Mouse (Mus musculus): ENCODE results near the gene Elfn1. TPM values are rescaled to one million over a fixed set of nuclear protein-coding genes. Genes with fewer than 3 reads are reported as not detected.
A peak's percentile ranks its signal among the peaks of the same experiment; 100 is the strongest.

Elfn1 gene
- total and polyA plus RNA-seq, 2 experiments from 2014 or later: 3.4 to 28.9 TPM

- WGBS: 29% methylated on average over 3 of the region's 3 CpGs
- Histone ChIP-seq H3K4me1 (ENCODE audit: insufficient read depth) (peaks cover 8% of the 10 kb centered on the region), H3K27me3 (ENCODE audit: insufficient read depth, low read length) (peaks cover 54% of the 10 kb centered on the region), H3K4me3 (ENCODE audit: low read depth, low read length) (peak overlapping the region; percentile 75; the same call in 1 of the 2 replicates), H3K9me3 (ENCODE audit: low read length) (no peaks in the 10 kb centered on the region), H3K4me2 (ENCODE audit: low read depth) (peak overlapping the region; percentile 97), H3K9ac (no peak overlapping the region), H3K27ac (ENCODE audit: low read depth, low read length) (no peak overlapping the region), H3K36me3 (ENCODE audit: insufficient read depth) (no peaks in the 10 kb centered on the region)
- ATAC-seq (no peak), DNase-seq (no peak)
- no peak for TF ChIP-seq CTCF (IDR thresholded peaks at IDR 0.05; ENCODE audit: low read depth)
These were observed 3.1 kb downstream of the Elfn1 start for GRCm38 (mm10) chr5:139910755-139911300.

- ATAC-seq: 0 out of 2 replicates have a peak, but pooled peaks have one; percentile 4
- 5% methylated on average over 18 of the region's 19 CpGs for WGBS
- Histone ChIP-seq H3K9me3 (ENCODE audit: low read length) (no peaks in the 10 kb centered on the region), H3K4me2 (ENCODE audit: low read depth) (peak overlapping the region; percentile 81), H3K4me3 (ENCODE audit: low read depth, low read length) (peak overlapping the region; percentile 42; the same call in 1 of the 2 replicates), H3K27ac (ENCODE audit: low read depth, low read length) (peak overlapping the region; percentile 35; the same call in 1 of the 2 replicates), H3K27me3 (ENCODE audit: insufficient read depth, low read length) (peaks cover 49% of the 10 kb centered on the region), H3K4me1 (ENCODE audit: insufficient read depth) (peaks cover 8% of the 10 kb centered on the region), H3K9ac (no peak overlapping the region), H3K36me3 (ENCODE audit: insufficient read depth) (no peaks in the 10 kb centered on the region)
- no peak for TF ChIP-seq CTCF (IDR thresholded peaks at IDR 0.05; ENCODE audit: low read depth)
- peak; percentile 46 for DNase-seq
These were observed 3.8 kb downstream of the Elfn1 start for GRCm38 (mm10) chr5:139911506-139911905.

- H3K27me3 ChIP-seq (ENCODE audit: insufficient read depth, low read length): peaks cover 42% of the 10 kb centered on the region
- under 1% methylated on average over 39 of the region's 64 CpGs for WGBS
- no peak for TF ChIP-seq CTCF (IDR thresholded peaks at IDR 0.05; ENCODE audit: low read depth)
- peak overlapping the region; percentile 59 for H3K27ac ChIP-seq (ENCODE audit: low read depth, low read length)
- H3K9ac ChIP-seq: peak overlapping the region; percentile 41
- 0 out of 2 replicates have a peak, but pooled peaks have one; percentile 7 for ATAC-seq
- H3K4me3 ChIP-seq (ENCODE audit: low read depth, low read length): peak overlapping the region; percentile 42
- no peaks in the 10 kb centered on the region for H3K36me3 ChIP-seq (ENCODE audit: insufficient read depth)
- DNase-seq: peak; percentile 14
- H3K4me2 ChIP-seq (ENCODE audit: low read depth): peak overlapping the region; percentile 81
- H3K9me3 ChIP-seq (ENCODE audit: low read length): no peaks in the 10 kb centered on the region
- peaks cover 8% of the 10 kb centered on the region for H3K4me1 ChIP-seq (ENCODE audit: insufficient read depth)
These were observed 4.5 kb downstream of the Elfn1 start for GRCm38 (mm10) chr5:139912121-139912771.

GRCm38 (mm10) chr5:139921666-139922065, 13.9 kb downstream of the Elfn1 start:
- H3K4me2 ChIP-seq (ENCODE audit: low read depth): no peak overlapping the region
- H3K4me3 ChIP-seq (ENCODE audit: low read depth, low read length): no peak overlapping the region
- peaks cover 3% of the 10 kb centered on the region; the same call in 1 of the 2 replicates for H3K27me3 ChIP-seq (ENCODE audit: insufficient read depth, low read length)
- DNase-seq (no peak), ATAC-seq (no peak)
- H3K4me1 ChIP-seq (ENCODE audit: insufficient read depth): no peaks in the 10 kb centered on the region
- H3K9ac ChIP-seq: no peak overlapping the region
- H3K9me3 ChIP-seq (ENCODE audit: low read length): no peaks in the 10 kb centered on the region
- H3K27ac ChIP-seq (ENCODE audit: low read depth, low read length): no peak overlapping the region
- 55% methylated on average over 11 of the region's 11 CpGs for WGBS
- TF ChIP-seq CTCF (IDR thresholded peaks at IDR 0.05; ENCODE audit: low read depth): no peak
- no peaks in the 10 kb centered on the region for H3K36me3 ChIP-seq (ENCODE audit: insufficient read depth)

- Histone ChIP-seq H3K9ac (no peak overlapping the region), H3K27me3 (ENCODE audit: insufficient read depth, low read length) (no peaks in the 10 kb centered on the region), H3K4me2 (ENCODE audit: low read depth) (no peak overlapping the region), H3K36me3 (ENCODE audit: insufficient read depth) (no peaks in the 10 kb centered on the region), H3K4me3 (ENCODE audit: low read depth, low read length) (no peak overlapping the region), H3K4me1 (ENCODE audit: insufficient read depth) (no peaks in the 10 kb centered on the region), H3K9me3 (ENCODE audit: low read length) (no peaks in the 10 kb centered on the region), H3K27ac (ENCODE audit: low read depth, low read length) (no peak overlapping the region)
- ATAC-seq (no peak), DNase-seq (no peak)
- 94% methylated on average over 8 of the region's 8 CpGs for WGBS
- TF ChIP-seq CTCF (IDR thresholded peaks at IDR 0.05; ENCODE audit: low read depth): peak; percentile 24; the same call in 1 of the 2 replicates
These were observed 16.1 kb downstream of the Elfn1 start for GRCm38 (mm10) chr5:139923867-139924266.

GRCm38 (mm10) chr5:139930102-139930501, 22.4 kb downstream of the Elfn1 start:
- ATAC-seq: no peak
- H3K27me3 ChIP-seq (ENCODE audit: insufficient read depth, low read length): 0 out of 2 replicates have a peak, but pooled peaks cover 3% of the 10 kb centered on the region
- H3K9me3 ChIP-seq (ENCODE audit: low read length): no peaks in the 10 kb centered on the region
- DNase-seq: no peak
- no peak overlapping the region for H3K4me2 ChIP-seq (ENCODE audit: low read depth)
- H3K27ac ChIP-seq (ENCODE audit: low read depth, low read length): no peak overlapping the region
- H3K9ac ChIP-seq: no peak overlapping the region
- H3K4me1 ChIP-seq (ENCODE audit: insufficient read depth): peaks cover 12% of the 10 kb centered on the region
- TF ChIP-seq CTCF (IDR thresholded peaks at IDR 0.05; ENCODE audit: low read depth): no peak
- WGBS: 69% methylated on average over 12 of the region's 12 CpGs
- H3K36me3 ChIP-seq (ENCODE audit: insufficient read depth): no peaks in the 10 kb centered on the region
- H3K4me3 ChIP-seq (ENCODE audit: low read depth, low read length): no peak overlapping the region

GRCm38 (mm10) chr5:139930927-139931351, 23.2 kb downstream of the Elfn1 start:
- H3K36me3 ChIP-seq (ENCODE audit: insufficient read depth): no peaks in the 10 kb centered on the region
- ATAC-seq (no peak), DNase-seq (no peak)
- TF ChIP-seq CTCF (IDR thresholded peaks at IDR 0.05; ENCODE audit: low read depth): no peak
- no peak overlapping the region for H3K4me2 ChIP-seq (ENCODE audit: low read depth)
- no peak overlapping the region for H3K9ac ChIP-seq
- H3K4me1 ChIP-seq (ENCODE audit: insufficient read depth): peaks cover 12% of the 10 kb centered on the region
- H3K9me3 ChIP-seq (ENCODE audit: low read length): no peaks in the 10 kb centered on the region
- H3K27ac ChIP-seq (ENCODE audit: low read depth, low read length): no peak overlapping the region
- no peak overlapping the region for H3K4me3 ChIP-seq (ENCODE audit: low read depth, low read length)
- WGBS: 2% methylated on average over 12 of the region's 12 CpGs
- H3K27me3 ChIP-seq (ENCODE audit: insufficient read depth, low read length): 0 out of 2 replicates have a peak, but pooled peaks cover 3% of the 10 kb centered on the region

Measured in forebrain, postnatal 0 days (tissue).